Mouse (Mus musculus) ES-E14 (cell line): Measurements from ENCODE around the gene R3hdm4. TPM values are rescaled to one million over a fixed set of nuclear protein-coding genes. Genes with fewer than 3 reads are reported as not detected.

Experiments
- DNase-seq: peaks from one replicate; pipeline ENCODE4 v3.0.0-alpha.2; 2013; ENCODE audit warnings: low read depth, low spot score
- H3K27ac ChIP-seq: 2 replicates; pipeline ENCODE4 v1.5.1; 2012; ENCODE audit warnings: low read depth, mild to moderate bottlenecking, low read length, moderate library complexity, mixed read lengths; ENCODE audit not compliant: poor library complexity, insufficient read depth, severe bottlenecking
- H3K36me3 ChIP-seq: 2 replicates; pipeline ENCODE4 v1.6.1; 2012; ENCODE audit warnings: mild to moderate bottlenecking, low read length, moderate library complexity, mixed read lengths; ENCODE audit not compliant: control insufficient read depth, poor library complexity, insufficient read depth, severe bottlenecking
- H3K4me1 ChIP-seq, 2 experiments: fragments of 150-350 bp in 1 of 2; sonication (generic) in 1 of 2; 2 replicates each; pipeline ENCODE4 v1.6.1; 2012; ENCODE audit warnings: low read length in 2 of 2, mild to moderate bottlenecking in 1 of 2, mixed read lengths in 1 of 2; ENCODE audit not compliant: control insufficient read depth in 2 of 2, insufficient read depth in 2 of 2, poor library complexity in 1 of 2
- H3K4me3 ChIP-seq, 2 experiments: fragments of 150-350 bp in 1 of 2; sonication (generic) in 1 of 2; 2 replicates each; pipeline ENCODE4 v1.5.1; 2012; ENCODE audit warnings: low read length in 2 of 2, low read depth in 1 of 2, mild to moderate bottlenecking in 1 of 2, mixed read lengths in 1 of 2; ENCODE audit not compliant: insufficient read depth in 1 of 2, poor library complexity in 1 of 2, severe bottlenecking in 1 of 2
- H3K9ac ChIP-seq: 2 replicates; pipeline ENCODE4 v1.6.1; 2012; ENCODE audit warnings: low read depth, mild to moderate bottlenecking, low read length, mixed read lengths; ENCODE audit not compliant: poor library complexity, insufficient read depth, severe bottlenecking
- H3K9me3 ChIP-seq: fragments of 150-350 bp; sonication (generic); 2 replicates; pipeline ENCODE4 v1.6.1; 2012; ENCODE audit warnings: low read depth, mild to moderate bottlenecking, low read length; ENCODE audit not compliant: control insufficient read depth, insufficient read depth
- CHD2 ChIP-seq: IDR thresholded peaks from 2 replicates; pipeline ENCODE4 v1.6.1; 2014; ENCODE audit warnings: mild to moderate bottlenecking, low read depth, low read length, inconsistent platforms
- HCFC1 ChIP-seq: IDR thresholded peaks from 2 replicates; pipeline ENCODE4 v1.6.1; 2012; ENCODE audit warnings: low read length, inconsistent platforms, borderline replicate concordance; ENCODE audit not compliant: insufficient read depth
- MAFK ChIP-seq: IDR thresholded peaks from 2 replicates; pipeline ENCODE4 v1.6.1; 2014; ENCODE audit warnings: mild to moderate bottlenecking, low read depth, low read length, inconsistent platforms; ENCODE audit not compliant: insufficient read depth
- ZC3H11A ChIP-seq: IDR thresholded peaks from 2 replicates; pipeline ENCODE4 v1.6.1; 2012; ENCODE audit warnings: low read depth, mild to moderate bottlenecking, inconsistent platforms, low read length, borderline replicate concordance
- ZNF384 ChIP-seq: IDR thresholded peaks from 2 replicates; pipeline ENCODE4 v1.6.1; 2012; ENCODE audit warnings: low read depth, low read length, inconsistent platforms
- in situ Hi-C, 2 experiments: fragments of 600-800 bp; cut with MboI; formaldehyde crosslinking; loops; one replicate each; pipeline ENCODE4 v1.15.1; 2025; ENCODE audit warnings: low sequenced_read_pairs in 2 of 2, inconsistent platforms in 1 of 2; ENCODE audit not compliant: unreplicated experiment in 2 of 2
- total RNA-seq: library from RNA; depleted of rRNA; stranded (reverse); fragments of 300-350 nt; gene quantifications from 2 replicates; pipeline ENCODE4 v1.2.3, GENCODE M21; 2012

The R3hdm4 gene
- total RNA-seq, 1 experiment, result 24.0 TPM

DNA sequence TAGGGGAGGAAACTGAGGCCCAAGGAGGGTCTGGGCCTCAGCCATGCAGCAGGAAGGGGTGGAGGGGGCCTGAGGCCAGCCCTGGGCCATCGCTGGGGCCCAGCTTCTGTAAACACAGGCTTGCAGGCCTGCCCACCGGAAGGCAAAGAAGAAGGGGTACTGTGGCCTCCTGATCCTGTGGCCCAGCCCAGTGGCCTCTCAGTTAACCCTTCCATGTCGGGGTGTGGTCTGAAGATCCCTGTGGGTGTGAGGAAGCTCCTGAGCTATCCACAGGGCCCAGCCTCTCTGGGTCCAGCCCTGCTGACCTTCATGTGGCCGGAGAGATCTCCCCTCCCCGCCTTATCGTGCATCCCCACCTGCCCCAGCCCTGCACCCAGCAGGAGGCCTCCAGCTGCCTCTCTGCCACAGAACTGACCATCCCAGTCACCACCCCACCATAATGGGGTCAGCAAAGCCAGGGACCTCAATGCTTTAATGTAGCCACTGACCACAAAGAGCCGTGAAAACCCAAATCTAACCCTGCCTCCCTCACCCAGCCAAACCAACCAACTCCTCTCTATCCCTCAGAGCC lies 25.8 kb upstream of the R3hdm4 start:
- no peak overlapping the region for H3K27ac ChIP-seq
- H3K9ac ChIP-seq, result no peak overlapping the region
- peaks cover 0 to 10% of the 10 kb centered on the region in 2 experiments; a peak in 1 of 4 replicates for H3K4me1 ChIP-seq
- in situ Hi-C loops, result no loop called here
- no peaks in the 10 kb centered on the region for H3K9me3 ChIP-seq
- TF ChIP-seq ZNF384 (no peak), CHD2 (no peak), MAFK (no peak), HCFC1 (no peak), ZC3H11A (no peak)
- peaks cover 2% of the 10 kb centered on the region; the same call in 1 of the 2 replicates for H3K36me3 ChIP-seq
- no peak for DNase-seq
- H3K4me3 ChIP-seq, result no peak overlapping the region

DNA sequence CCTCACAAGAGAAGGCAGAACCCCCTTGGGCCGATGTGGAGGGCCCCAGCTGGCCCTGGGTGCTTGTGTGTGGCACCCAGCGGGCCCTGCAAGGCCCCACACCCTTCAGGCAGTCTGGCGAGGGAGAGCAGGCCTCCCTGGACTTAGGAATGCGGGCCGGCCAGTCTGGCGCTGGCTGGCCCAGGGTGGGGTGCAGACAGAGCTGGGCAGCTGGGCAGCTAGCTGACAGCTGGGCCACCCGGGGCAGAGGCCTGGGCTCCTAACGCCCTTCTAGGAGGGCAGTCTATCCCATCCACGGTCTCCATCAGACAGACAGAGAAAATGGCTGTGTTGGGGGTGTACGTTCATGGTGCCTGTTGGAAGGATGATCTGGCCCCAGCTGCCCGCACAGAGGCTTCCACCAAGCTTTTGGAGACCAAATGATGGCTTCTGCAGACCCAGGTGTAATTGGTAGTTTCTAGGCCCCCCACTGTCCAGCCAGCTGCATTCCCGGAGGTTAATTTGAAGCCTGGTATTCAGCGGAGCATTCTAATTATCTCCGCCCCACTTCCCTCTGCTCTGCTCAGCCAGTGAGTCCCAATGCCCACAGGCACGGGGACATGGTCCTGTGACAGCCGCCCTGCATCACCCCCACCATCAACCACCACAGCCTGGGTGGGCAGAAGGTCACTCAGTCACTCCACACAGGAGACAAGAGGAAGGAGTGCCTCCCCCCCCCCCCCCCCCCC lies 24.7 kb upstream of the R3hdm4 start:
- DNase-seq, result no peak
- H3K4me3 ChIP-seq, result no peak overlapping the region
- no peak for TF ChIP-seq CHD2
- no peak for TF ChIP-seq HCFC1
- TF ChIP-seq ZC3H11A, result no peak
- TF ChIP-seq MAFK, result no peak
- no peak for TF ChIP-seq ZNF384
- in situ Hi-C loops, result no loop called here
- no peaks in the 10 kb centered on the region for H3K9me3 ChIP-seq
- peaks cover under 1% of the 10 kb centered on the region; the same call in 1 of the 2 replicates for H3K36me3 ChIP-seq
- peaks cover 0 to 9% of the 10 kb centered on the region in 2 experiments; a peak in 1 of 4 replicates for H3K4me1 ChIP-seq
- H3K27ac ChIP-seq, result no peak overlapping the region; the same call in 1 of the 2 replicates
- H3K9ac ChIP-seq, result no peak overlapping the region

DNA sequence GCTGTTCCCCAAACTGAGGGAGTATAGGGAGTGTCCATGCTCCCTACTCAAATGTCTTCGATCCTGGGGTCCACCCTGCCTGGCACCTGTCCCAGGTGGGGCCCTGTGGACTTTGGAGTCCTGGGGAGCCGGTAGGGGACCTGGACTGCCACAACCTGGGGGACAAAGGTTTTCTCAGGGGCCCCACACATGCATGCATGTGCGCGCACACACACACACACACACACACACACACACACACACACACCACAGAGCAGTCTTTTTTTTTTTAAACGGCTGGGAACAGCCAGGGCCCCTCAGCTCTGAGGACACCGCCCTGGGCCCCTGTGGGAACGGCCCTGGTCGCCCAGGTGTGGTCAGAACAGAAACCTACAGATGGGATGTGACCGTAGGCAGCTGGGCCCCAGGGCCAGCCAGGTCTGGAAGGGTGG lies 22.5 kb upstream of the R3hdm4 start:
- H3K9me3 ChIP-seq, result no peaks in the 10 kb centered on the region
- no peak overlapping the region for H3K9ac ChIP-seq

DNA sequence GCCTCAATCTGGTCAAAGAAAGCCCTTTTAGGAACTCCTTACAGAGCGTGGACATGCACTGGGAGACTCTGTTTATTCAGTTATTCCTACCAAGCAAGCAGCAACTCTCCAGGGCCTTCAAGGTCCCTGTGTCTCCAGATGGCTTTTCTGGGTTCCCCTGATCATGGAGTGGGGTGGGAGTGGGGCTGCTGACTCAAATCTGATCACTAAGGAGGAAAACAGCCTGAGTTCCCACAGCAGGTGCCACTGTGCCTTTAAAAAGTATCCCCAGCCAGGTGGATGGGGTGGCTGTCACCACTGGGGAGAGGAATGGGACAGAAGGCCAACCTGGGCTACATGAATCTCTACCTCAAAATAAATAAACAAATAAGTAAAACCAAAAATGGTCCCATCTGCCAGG lies 22.0 kb upstream of the R3hdm4 start:
- Histone ChIP-seq H3K4me3 (no peak overlapping the region), H3K9me3 (no peaks in the 10 kb centered on the region), H3K9ac (no peak overlapping the region), H3K36me3 (no peaks in the 10 kb centered on the region; the same call in 1 of the 2 replicates), H3K4me1 (peaks cover 0 to 6% of the 10 kb centered on the region in 2 experiments; a peak in 1 of 4 replicates), H3K27ac (no peak overlapping the region)
- DNase-seq, result no peak
- in situ Hi-C loops, result no loop called here
- TF ChIP-seq ZNF384 (no peak), ZC3H11A (no peak), MAFK (no peak), CHD2 (no peak), HCFC1 (no peak)

More for the DNA sequence above, 22.5 kb upstream of the R3hdm4 start:
- Histone ChIP-seq H3K4me1 (peaks cover 0 to 6% of the 10 kb centered on the region in 2 experiments; a peak in 1 of 4 replicates), H3K36me3 (no peaks in the 10 kb centered on the region; the same call in 1 of the 2 replicates), H3K27ac (no peak overlapping the region), H3K4me3 (no peak overlapping the region)
- in situ Hi-C loops, result no loop called here
- TF ChIP-seq CHD2 (no peak), ZC3H11A (no peak), MAFK (no peak), ZNF384 (no peak), HCFC1 (no peak)
- DNase-seq, result no peak
